Mouse (Mus musculus): ENCODE measurements around the gene Klhdc8a.
"Not testable (repeated sequence)": the region's sequence is repeated elsewhere in the genome, so short reads cannot be mapped to it uniquely, and the experiment has no call there.

Klhdc8a gene

DNA sequence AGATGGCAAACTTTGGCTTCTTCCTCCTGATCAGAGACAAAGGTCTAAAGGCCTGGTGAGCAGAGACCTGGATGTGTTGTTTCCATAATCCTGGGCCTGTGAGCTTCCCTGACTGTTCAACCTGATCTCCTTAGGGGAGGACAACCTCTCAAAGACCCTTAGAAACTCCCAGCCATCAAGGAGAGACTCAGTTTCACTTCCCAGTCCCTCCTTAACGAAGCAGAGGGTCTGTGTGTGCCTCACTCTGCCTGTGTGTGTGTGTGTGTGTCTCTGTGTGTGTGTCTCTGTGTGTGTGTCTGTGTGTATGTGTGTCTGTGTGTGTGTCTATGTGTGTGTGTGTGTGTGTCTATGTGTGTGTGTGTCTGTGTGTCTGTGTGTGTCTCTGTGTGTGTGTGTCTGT, 45.2 kb downstream of the Klhdc8a start:
- no peak for DNase-seq (ENCODE audit: low read depth, low spot score)

DNA sequence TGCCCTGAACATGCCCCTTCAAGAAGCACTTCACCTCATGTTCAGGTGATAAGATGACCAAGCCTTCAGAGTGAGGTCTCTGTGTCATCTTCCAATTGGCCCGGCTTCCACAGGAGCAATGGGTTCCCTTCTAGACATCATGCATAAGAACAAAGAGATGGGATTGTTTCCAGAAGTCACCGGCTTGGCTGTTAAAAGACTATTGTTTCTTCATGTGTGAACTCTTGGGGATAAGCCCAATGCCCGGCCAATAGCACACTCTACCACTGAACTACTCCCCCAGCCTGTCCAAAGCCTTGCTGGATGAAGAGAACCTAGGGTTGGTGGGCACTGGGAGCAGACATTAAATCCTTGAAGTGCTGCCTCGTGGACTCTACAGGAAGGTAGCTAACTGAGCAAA, 47.1 kb downstream of the Klhdc8a start:
- no peak for DNase-seq (ENCODE audit: low read depth, low spot score)

DNA sequence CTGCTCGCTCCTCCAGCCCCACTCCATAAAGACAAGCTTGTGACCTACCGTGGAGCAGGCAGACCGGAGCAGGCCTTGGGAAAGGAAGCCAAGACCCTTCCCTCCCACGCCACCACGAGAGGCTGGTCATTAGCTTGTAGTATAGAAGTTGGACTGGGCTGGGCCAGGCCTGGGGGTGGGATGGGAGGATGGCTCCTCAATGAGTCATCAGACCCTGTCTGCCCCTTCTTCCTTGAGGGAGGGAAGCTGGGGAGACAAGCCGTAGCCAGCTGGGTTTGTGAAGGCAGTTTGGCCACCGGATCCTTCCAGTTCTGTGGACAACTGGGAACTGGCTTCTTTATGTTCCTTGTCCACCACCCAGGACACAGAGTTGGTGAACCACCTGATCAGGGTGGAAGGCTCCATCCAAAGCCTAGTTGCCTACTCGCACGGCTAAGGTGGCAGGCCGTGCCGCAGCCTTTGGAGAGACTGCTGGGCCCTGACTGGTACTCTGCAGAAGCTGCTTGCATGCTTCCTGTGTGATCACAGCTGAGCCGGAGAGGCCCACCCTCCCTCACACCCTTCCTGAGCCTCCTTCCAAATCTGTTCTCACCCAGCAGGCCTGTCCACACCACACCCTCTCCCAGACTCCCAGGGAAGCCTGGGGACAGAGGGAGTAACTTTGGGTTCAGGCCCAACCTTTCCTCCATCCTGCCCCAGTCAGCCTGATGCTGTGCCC, 47.9 kb downstream of the Klhdc8a start:
- DNase-seq (ENCODE audit: low read depth, low spot score) = no peak

DNA sequence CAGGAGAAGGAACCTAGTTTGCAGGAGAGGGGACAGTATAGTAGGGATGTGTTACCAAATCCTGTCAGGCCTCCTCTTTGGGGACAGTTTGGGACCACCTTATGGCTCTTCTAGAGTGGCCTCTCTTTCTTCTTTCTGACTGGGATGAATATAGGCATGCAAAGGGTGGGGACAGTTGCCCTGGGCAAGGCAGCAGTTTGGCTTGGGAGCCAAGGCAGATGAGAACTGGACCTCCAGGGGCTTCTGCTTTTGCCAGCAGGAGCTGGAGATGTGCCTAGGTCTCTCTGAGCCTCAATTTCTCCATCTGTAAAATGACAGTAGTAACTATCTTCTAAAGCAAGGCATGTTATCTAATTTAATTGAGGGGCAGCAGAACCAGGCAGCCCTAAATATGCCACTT, 48.5 kb downstream of the Klhdc8a start:
- DNase-seq (ENCODE audit: low read depth, low spot score) = no peak

DNA sequence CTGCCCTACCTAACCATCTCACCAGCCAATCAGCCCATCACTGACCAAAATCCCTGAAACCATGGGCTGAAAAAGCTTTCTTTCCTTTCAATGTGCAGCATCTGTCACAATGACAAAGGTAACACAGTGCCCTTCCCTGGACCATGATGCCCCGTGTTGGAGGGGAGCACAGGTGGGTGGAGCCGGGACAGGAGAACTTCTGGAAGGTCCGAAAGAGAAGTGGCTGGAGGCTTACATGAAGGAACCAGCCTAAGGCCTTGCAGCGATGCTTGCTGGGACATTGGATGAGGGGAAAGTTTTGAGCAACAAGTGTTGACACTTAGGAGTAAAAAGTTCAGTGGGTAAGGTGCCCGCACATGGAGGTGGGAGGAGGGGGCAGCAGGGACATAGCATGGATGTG, 50.0 kb downstream of the Klhdc8a start:
- DNase-seq (ENCODE audit: low read depth, low spot score) = no peak

DNA sequence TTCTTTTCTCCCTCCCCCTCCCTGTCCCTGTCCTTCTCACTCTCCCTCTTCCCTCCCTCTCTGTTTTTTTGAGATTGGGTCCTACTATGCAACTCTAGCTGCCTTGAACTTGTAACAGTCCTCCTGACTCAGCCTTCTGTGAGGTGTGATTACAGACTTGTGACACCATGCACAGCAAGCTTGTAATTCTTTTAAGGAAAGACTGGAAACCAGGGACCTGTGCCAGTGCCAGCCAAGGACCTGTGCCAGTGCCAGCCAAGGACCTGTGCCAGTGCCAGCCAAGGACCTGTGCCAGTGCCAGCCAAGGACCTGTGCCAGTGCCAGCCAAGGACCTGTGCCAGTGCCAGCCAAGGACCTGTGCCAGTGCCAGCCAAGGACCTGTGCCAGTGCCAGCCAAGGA, 50.6 kb downstream of the Klhdc8a start:
- not testable (repeated sequence) for DNase-seq (ENCODE audit: low read depth, low spot score)

DNA sequence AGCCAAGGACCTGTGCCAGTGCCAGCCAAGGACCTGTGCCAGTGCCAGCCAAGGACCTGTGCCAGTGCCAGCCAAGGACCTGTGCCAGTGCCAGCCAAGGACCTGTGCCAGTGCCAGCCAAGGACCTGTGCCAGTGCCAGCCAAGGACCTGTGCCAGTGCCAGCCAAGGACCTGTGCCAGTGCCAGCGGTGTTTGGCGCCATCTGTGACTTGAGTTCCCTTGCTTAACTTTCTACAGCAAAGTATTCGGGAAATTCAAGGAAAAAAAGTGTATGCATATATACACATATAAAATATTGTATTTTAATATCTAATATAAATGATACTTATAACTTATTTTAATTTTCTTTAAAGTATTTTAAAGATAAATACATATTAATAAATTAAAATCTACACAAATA, 51.2 kb downstream of the Klhdc8a start:
- not testable (repeated sequence) for DNase-seq (ENCODE audit: low read depth, low spot score)

DNA sequence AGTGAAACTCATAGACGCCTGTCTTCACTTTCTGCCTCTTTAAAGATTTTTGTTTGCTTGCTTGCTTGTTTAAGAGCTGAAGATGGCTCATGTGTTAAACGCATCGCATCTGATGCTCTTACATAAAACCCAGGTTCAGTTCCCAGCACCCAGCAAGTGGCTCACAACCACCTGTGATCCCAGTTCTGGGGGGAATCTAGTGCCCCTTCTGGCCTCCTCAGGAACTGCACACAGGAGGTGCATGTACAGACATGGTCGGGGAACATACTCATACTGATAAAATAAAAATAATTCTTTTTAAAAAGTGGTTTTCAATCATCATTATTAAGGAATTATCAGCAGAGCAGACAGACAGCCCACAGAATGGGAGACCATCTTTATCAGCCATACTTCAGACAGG, 52.6 kb downstream of the Klhdc8a start:
- no peak for DNase-seq (ENCODE audit: low read depth, low spot score)

DNA sequence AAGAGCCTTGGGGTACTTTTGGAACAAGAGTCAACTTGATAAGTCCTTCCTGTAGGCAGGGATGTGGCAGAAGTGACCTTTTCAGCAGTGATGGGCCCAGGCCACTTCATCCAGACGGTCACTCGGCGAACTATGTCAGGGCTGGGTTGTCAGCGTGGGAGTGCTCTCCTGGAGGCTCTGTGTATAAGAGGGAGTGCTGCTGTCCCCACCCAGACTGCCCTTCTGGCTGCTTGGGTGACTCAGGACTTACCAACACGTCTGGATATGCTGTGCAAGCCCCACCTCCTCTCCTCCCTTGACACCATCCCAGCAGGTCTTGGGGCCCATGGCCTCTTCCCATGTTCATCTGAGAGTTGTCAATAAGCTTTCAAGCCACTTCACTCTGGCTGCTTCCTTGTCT, 55.0 kb downstream of the Klhdc8a start:
- no peak for DNase-seq (ENCODE audit: low read depth, low spot score)

DNA sequence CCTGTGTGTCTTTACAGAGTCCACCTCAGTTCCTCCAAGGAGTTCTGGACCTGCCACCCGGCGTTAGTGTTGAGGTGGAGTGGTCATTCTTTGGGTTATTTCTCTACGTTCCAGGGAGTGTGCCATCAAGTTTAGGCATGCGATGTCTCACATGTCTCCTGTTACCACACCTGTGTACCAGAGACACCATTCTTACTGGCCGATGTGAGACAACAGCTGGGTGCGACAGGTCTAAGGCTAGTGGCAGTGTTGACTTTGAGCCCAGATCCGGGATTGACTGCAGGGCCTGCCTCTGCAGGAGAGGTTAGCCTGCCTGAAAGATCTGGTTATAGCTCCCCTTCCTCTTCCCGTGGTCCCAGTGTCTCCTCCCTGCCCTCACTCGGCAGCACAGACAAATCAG, 55.8 kb downstream of the Klhdc8a start:
- no peak for DNase-seq (ENCODE audit: low read depth, low spot score)

DNA sequence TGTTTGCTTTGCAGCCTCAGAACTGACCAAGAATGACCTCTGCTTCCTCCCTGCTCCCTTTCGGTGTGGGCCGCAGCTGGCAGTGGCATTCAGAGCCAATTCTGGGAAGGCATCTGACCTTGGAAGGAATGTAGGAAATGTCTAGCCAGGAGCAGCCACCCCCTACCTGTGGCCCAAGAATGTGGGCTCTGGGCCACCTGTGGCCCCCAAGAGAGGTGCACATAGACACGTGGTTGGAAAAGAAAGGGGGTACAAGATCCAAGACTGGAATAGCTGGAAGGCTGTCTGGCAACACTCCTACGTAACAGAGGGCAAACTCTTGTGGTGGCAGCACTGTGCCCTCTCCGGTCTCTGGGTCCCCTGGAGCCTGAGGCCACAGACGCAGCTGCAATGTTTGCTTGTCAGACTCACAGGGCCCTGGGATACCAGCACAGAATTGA, 56.8 kb downstream of the Klhdc8a start:
- no peak for DNase-seq (ENCODE audit: low read depth, low spot score)

DNA sequence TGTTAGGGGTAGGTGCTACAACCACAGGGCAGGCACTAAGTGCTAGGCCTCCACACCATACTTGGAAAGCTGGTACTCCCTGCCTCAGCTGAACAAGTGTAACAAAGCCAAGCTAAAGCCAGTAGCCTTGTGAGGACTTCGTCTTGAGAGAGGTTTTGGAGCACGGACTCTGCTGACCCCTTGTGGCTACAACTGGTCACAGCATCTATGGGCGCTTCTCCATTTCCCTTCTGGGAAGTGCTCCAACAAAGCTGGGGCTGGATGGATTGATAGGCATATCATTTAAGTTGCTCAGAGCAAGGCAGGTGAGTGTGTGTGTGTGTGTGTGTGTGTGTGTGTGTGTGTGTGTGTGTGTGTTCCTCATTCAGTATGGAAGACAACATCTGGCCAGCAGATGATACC, 57.4 kb downstream of the Klhdc8a start:
- peak; percentile 67 for DNase-seq (ENCODE audit: low read depth, low spot score)

DNA sequence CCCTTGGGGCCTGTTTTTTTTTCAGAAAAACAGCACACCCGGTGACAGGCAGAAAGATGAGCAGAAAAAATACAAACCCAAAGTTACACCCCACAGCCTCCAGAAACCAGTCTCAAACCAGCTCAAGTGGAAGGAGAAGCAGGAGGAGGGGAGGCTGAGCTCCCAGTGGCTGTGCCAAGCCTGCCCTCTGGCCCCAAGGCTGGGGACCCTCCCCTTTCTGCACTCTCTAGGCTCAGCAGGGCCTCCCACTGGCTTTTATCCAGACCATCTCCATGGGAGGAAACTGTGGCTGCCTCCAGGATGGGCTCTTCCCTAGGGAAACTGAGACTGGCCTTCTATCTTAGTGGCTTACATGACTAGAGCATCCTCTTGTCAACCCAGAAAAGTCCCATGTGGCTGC, 58.4 kb downstream of the Klhdc8a start:
- DNase-seq (ENCODE audit: low read depth, low spot score) = no peak
